Mouse (Mus musculus) urinary bladder, postnatal 14 days (tissue): ENCODE data around the gene Adgrb3.

Experiments
- DNase-seq: peaks from one replicate; pipeline ENCODE4 v3.0.0; 2021; ENCODE audit warnings: low spot score

The Adgrb3 gene

GRCm38 (mm10) chr1:25250562-25250961 lies 578.9 kb downstream of the Adgrb3 start:
- no peak for DNase-seq

DNA sequence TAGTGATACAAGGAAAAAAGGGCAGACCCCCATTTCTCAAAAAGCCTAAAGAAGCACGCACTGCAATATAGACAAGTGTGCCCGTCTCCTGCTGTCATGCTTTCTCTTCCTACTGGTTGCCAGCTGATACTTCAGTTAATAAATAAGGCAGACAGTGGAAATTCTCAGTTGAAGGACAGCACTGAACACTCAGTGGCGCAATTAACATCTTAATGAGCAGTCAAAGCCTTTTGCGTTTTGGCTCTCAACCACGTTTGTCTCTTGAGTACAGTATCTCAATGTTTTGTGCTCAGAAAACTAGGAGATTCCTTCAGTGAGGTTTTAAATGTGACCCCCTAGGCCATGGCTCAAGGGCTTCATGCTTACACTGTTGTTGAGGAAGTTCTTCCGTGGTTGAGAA lies 587.1 kb downstream of the Adgrb3 start:
- no peak for DNase-seq

- no peak for DNase-seq
These were observed 600.2 kb downstream of the Adgrb3 start for GRCm38 (mm10) chr1:25229245-25229750.

- peak; percentile 73 for DNase-seq
These were observed 600.9 kb downstream of the Adgrb3 start for GRCm38 (mm10) chr1:25228381-25229244.

- DNase-seq, result no peak
These were observed 601.6 kb downstream of the Adgrb3 start for GRCm38 (mm10) chr1:25227880-25228279.

DNA sequence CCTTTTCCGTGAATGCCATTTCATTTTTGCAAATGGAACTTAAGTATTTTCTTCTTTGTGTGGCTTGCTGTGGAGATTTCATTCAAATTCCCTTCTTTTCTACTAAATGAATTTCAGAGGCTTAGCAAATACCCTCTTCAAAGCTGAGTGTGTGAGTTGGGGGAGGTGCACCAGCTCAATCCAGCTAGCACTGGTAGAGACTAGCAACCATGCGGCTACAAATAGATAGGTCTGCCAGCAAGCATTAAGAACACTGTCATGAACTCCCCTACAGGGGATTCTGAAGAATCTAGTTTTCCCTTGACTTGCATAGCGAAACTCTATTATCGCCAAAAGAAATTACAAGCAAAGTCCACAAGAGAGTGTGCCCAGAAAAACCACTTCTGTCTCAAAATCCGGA lies 624.9 kb downstream of the Adgrb3 start:
- no peak for DNase-seq

GRCm38 (mm10) chr1:25199392-25199791 lies 630.1 kb downstream of the Adgrb3 start:
- no peak for DNase-seq

DNA sequence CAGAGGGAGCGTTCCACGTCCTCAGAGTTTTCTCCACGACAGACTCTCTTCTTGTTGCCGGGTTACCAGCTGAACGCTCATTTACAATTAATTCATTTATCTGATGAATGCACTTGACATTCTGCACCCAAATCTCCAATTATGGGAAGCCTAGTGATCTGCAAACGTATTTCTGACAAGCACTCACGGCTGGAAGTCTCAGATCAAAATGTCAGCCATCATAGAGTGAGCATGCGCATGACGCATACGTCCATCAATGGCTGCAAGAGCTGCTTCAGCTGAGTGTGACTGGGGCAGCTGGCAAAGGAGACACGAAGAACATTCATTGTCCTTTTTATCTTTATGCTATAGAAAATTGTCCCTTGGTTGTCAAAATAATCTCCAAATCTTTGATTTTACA lies 637.5 kb downstream of the Adgrb3 start:
- no peak for DNase-seq

DNA sequence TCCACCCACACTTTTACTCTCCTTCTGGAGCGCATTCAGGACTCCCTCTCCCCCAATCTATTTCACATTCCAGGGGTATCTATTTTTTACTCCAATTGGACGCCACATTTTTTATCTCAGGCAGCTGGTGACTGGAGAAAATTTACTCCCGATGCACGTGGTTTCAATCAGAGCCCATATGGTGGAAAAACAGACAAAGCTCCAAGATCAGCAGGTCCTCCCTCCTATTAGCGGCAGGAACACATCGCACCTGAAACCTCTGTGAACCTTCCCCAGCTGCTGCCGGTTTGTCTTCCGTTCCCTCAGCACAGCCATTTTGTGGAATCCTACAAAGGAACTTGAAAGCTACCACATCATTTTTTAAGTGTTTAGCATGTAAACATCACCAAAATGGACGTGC lies 640.2 kb downstream of the Adgrb3 start:
- DNase-seq, result no peak

GRCm38 (mm10) chr1:25185909-25186308 lies 643.6 kb downstream of the Adgrb3 start:
- no peak for DNase-seq

DNA sequence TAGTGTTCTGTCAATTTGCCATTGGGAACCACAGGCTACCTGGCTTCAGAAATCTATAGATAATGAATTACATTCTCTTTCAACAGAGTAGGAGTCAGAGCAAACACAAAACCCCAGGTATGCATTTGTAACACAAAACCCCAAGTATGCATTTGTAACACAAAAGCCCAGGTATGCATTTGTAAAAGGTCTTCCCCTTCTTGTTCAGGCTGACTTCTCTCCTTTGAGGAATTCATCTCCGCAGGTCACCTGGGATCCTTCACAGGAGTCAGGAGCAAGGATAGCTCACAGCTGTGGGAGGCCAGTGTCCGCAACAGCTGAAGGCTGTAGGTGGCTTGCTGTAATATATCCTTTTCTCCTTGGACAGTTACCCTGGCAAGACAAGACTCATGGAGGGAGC lies 647.6 kb downstream of the Adgrb3 start:
- no peak for DNase-seq

DNA sequence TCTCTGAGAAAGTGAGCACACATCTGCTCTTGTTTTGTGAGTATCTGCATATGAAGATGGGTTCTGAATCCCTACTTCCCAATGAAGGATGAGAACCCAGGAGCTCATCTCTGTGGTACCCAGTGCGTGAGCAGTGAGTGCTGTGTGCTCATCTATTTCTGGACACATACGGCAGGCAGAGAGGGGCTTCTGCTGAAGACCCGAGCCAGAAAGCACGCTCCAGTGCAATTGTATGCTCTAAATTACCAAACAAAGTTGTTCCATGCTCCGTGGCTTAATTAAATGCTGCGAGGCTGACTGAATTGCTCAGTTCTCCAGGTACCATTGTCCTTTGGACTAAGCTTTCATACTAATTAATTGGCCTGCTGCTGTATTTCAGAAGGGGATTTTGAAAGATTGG lies 648.9 kb downstream of the Adgrb3 start:
- no peak for DNase-seq

GRCm38 (mm10) chr1:25179860-25180582 lies 649.5 kb downstream of the Adgrb3 start:
- DNase-seq, result no peak

- no peak for DNase-seq
These were observed 651.0 kb downstream of the Adgrb3 start for GRCm38 (mm10) chr1:25178347-25179130.

- DNase-seq, result no peak
These were observed 662.4 kb downstream of the Adgrb3 start for GRCm38 (mm10) chr1:25167120-25167519.

- no peak for DNase-seq
These were observed 663.3 kb downstream of the Adgrb3 start for GRCm38 (mm10) chr1:25166036-25166796.

DNA sequence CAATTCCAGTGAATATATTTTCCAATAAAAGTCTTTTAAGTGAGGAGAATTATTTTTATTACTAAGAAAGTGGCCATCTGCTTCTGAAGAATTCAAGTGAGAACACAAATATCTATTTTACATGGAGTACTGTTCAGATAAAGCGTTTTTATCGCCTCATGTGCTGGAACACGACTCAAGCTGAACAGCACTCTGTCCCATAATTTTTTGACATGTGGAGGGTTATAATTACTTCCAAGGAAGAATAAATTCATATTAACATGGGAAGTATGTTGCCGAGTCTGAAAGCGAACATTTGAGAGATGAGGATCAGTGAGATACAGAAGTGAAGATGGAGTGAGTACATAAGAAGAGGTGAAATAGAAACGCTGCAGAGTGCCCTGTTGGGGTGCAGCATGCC lies 665.9 kb downstream of the Adgrb3 start:
- DNase-seq, result no peak

DNA sequence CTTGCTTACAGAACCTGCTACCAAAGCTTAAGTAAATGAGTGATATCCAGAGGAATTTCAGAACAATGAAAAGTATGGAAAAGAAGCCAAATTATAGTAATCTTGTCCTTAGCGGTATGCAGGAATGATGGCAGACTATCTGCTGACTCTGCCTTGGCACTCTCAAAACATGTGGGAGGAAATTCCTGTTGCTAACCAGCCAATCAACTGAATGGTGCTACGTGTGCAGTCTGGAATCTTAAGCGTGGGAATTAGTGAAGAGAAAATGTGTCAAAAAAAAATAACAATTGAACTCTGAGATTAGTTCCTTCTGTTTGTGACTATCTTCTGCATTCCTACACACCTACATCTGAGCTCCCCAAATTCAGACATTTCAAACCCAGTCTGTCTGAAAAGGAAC lies 683.3 kb downstream of the Adgrb3 start:
- no peak for DNase-seq

- no peak for DNase-seq
These were observed 697.2 kb downstream of the Adgrb3 start for GRCm38 (mm10) chr1:25132150-25132824.

DNA sequence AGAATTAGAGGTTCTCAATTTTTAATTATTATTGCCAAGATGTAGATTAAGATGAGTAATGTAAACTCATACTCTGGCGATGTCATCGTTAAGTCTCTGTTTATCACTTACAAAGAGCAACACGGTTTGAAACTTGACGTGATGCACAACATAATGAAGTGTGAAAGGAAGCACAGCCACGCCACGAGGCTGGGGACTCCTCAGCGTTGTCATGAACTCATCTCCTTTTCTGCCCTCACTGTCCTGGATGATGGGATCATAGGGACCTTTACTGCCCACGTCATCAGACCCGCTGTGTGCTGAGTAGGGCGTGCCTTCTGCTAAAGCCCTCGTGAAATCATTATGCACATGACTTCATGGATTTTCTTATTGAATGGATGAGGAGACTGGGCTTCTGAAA lies 714.0 kb downstream of the Adgrb3 start:
- no peak for DNase-seq

DNA sequence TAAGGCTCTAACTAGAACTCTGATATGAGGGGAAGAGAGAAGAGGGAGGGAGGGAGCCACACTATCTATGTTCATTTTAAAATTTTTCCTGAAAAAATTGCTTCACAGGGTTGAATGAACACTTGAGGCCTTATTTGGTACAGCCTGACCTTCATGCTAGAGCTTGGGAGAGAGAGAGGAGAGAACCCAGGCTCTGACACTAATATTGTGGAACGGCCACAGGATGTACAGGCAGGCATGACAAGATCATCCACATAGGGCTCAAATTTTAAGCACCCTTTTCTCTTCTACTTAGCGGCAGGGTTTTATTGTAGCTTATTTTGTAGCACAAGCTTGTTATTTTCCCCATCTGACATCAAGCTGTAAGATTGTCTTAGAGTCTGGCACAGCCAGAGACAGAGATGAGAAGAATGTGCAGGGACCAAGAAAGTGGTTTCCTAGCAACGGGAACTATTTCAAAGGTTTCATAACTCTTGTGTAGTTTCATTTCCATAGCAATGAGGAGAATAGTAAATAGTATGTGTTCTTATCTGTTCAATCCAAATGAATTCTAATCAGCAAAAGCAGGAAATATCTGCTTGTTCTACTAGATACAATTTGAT lies 721.9 kb downstream of the Adgrb3 start:
- no peak for DNase-seq
